Mouse (Mus musculus): ENCODE measurements at regions not wholly inside any gene's neighbourhood (a gene's known extent, or its start where the extent isn't known, plus 50 kb on each side); places are given as distances from the start of the nearest gene placed in this dataset.

GRCm38 (mm10) chr6:43021967-43022366 lies 73.1 kb downstream of the Olfr444 start:
- peak in 1 of 2 experiments; percentile 38 for DNase-seq (ENCODE audit: low spot score in 2 of 2)

Data from layer of hippocampus, adult 18-20 months (tissue).